Mouse (Mus musculus) mesoderm, embryonic 11.5 days (tissue): Measurements from ENCODE around the gene Susd1.
"Not testable (repeated sequence)": the region's sequence is repeated elsewhere in the genome, so short reads cannot be mapped to it uniquely, and the experiment has no call there.

Experiments used
- DNase-seq: peaks from one replicate; pipeline ENCODE4 v3.0.0-alpha.2; 2012; ENCODE audit warnings: low read depth, low spot score

The Susd1 gene

DNA sequence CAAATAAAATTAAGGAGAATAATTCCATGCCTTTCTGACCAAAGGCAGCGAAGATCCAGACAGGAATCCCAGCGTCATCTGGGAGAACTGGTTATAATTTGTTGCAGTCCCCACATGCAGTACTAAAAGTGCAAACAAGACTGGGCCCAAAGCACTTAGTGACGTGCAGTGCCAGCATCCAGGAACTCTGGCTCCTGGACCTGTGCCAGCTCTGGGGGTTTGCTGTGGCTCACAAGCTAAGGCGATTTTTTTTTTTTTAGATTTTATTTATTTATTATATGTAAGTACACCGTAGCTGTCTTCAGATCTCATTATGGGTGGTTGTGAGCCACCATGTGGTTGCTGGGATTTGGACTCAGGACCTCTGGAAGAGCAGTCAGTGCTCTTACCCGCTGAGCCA is 152.1 kb downstream of the Susd1 start:
- not testable (repeated sequence) for DNase-seq

DNA sequence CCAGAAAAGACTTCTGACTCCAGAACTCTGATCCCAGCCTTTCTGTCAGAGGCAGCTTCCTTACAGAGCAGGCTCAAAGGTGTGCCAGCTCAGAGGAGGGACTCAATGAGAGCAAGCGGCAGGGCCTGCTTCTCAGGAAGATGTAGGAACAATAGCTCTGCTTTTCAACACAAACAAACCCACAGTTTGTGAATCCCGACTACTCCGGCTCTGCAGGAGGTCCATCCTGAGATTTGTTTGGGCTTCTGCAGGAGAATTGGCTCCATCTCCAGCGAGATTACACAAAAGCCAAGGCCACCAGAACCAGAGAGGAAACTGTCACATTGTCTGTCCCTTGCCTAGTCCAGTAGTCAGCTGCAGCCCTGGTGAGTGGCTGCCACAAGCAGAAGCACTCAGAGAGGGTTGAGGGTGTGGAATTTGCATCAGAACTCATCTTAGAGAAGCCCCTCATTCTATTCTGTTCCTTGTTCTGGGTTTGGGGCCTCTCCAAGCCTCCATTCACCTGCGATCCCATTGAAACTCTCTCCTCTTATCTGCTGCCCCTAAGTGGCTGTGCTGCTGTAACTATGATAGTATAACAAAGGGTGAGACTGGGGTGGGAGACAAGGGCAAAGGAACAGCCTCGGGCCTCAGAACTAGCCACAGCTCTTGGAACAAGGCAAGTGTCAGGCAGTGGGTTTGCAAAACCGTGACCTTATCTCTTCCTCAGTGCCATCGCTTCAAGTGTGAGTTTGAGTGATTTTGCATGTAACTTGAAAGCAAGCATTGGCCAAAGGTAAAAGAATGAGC is 155.5 kb downstream of the Susd1 start:
- DNase-seq, result no peak

DNA sequence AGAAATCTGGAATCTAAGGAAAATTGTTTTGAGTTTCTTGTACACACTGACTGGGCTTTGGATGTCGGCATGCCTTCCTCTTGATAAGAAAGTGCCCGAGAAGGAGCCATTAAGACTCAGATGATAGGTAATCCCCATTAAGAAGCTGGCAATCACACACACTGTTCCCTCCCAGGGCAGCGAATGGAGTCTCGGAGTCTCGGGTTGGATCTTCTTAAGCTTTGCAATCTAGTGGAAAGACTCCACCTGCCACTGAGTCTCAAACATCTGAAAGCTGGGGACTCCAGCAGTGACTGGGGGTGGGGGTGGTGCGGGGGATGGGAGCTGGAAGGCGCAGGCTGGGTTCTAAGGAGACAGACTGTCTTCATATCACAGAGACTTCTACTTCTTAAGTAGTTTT is 156.3 kb downstream of the Susd1 start:
- no peak for DNase-seq

DNA sequence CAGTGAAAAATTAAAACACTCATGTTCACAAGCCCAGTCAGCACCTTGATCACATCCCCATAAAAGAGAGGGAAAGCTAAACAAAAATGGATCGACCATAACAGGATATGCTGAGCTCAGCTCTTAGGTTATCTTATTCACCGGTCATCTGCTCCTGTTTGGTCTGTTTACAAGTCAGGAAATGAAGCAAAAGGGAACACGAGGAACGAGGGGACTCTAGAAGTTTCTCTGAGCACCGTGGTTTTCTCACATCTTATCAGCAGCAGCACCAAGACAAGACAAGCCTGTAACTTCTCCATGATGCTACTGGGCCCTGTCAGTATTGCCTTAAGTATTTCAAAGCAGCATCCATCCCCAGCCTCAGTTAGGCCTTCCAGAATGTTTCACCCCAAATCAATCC is 157.6 kb downstream of the Susd1 start:
- DNase-seq, result no peak

DNA sequence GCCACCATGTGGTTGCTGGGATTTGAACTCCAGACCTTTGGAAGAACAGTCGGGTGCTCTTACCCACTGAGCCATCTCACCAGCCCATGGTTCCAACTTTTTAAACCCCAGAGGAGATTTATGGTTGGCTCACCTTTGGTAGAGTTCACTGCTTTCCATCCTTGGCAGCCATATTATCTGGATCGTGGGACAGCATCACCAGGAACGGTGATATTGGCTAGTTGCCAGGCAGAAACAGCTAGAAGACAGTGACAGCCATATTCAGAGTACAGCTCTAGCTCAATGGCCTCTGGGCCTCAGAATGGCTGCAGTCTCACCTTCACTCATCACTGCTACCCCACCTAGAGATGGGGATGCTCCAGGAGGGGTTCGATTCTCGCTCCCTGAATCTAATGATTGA is 159.3 kb downstream of the Susd1 start:
- no peak for DNase-seq

DNA sequence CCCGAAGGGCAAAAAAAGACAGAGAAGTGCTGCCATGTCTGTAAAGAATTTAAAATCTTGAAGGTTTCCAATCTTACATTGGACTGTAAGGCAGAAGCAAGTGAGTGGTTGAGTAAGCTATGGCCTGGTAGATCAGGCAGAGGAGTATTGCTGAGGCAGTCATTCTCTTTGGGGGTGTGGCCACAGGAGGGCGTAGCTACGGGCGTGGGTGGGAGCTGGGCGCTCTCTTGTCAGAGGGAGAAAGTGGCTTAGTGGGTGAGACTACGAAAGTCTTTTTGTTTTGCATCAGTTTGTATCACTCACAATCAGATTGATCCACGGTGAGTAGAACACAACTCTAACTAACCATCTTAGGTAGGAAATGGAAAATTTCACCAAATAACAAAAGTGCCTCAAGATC is 160.0 kb downstream of the Susd1 start:
- DNase-seq, result no peak

DNA sequence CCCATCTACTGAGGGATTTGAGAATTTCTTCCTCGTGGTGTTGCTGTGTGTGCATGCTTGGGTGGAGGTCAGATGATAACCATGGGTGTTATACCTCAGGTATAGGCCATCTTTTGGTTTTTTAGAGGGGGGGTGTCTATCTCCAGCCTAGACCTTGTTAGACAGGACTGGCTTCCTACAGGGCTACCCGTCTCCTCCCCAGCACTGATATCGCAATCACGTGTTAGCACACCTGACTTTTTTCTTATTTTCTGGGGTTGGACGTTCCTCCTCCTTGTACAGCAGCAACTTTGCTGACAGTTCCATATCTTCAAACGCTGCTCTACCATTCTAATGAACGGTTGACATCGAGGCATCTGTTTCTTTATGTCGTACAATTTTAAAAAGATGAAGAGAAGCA is 160.5 kb downstream of the Susd1 start:
- DNase-seq, result no peak

DNA sequence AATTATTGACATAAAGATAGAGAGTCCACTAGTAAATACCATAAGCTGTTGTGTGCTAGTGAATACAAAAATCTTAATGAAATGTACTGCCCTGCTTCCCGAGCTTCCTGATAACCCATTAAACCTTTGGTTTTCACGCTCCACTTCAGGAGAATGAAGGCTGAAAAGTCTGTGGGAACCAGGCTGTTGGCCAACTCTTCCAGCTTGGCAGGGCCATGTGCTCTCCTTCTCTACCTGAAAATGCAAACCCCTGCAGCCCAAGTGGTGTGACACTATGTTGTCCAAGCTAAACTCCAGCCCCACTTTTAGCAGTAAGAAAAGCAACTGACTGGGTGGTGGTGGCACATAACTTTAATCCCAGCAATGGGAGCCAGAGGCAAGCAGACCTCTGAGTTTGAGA is 162.5 kb downstream of the Susd1 start:
- DNase-seq, result no peak

DNA sequence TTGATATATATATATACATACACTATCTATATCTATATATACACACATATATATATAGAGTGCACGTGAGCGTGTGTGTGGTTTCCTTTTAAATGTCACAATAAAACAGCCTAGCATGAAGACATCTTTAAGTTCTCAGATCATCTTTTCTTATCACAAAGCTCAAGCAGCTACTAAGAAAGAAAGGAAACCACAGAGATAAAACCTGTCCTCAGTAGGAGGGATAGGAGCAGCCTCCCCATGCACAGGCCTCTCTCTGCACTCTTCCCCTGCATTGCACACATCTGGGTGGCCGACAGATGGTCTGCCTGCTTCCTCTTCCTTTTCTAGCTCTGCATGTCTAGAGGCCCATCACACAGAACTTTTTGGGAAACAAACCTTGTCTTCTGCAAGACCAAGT is 162.9 kb downstream of the Susd1 start:
- no peak for DNase-seq

DNA sequence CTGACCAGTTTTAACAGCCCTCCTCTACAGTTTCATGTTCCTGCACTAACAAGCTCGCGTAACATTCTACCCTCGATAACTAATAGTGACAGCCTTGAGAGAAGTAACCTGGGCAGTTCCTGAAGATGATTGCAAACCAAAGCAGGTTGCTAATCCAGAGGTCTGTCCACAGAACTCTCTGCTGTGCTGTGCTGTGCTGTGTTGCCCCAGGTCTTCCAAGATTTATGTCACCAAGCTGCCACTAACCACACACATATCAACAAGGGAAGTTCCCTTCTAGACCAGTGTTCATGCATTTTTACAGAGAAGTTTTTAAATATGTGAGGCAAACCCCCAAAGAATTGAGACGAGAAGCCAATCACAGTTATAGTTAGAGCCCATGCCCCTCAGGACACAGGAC is 164.3 kb downstream of the Susd1 start:
- DNase-seq, result no peak

DNA sequence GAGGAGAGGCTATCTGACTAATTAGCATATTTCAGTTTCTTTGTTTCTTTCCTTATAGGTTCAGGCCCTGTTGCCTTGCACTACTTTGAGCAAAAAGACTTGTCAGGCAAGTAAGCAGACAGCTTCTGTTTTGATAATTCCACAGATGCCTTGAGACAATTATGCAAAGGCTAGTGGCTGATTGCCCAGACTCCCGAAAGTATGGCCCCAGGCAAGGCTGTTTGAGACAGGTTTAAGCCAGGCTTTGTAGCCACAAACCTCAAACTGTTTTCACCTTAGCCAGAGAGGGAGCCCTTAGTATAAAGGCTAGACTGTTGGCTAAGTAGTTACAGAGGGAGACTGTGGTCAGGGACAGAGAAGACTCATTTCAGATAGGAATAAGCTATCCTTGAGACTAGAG is 165.1 kb downstream of the Susd1 start:
- no peak for DNase-seq

DNA sequence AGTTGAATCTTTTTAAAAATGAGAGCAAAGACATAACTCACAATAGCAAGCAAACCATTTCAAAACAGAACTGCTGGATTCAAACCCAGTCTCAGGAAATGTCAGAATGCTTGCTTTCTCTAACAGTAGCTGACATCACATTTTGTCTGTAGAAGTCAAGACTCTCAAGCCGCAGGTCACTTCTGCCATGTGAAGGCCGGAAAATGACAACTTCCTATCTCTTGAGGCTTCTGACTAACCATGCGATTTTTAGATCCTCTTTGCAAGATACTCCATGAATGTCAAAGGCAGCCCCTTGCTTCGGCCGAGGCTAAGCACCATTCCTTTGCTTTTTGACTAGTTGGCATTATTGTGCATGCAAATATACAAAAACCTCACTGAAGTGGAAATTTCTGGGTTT is 172.8 kb downstream of the Susd1 start:
- DNase-seq, result no peak

DNA sequence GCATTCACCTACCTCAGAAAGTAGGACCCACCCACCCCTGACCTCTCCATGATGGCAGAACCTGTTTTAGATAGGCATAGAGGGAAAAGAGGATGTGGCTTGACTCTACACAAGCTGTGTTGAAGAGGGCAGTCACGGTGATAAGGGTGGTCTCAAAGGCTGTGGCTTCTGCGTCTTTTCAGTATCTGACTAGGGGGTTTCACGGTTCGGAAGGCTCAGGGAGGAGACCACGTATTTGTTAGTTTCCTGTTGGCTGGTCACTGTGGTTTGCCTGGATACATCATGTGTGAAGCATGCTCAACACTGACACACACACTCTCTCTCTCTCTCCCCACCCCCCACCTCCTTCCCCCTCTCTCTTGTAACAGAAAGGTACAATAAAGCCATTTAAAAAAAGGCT is 173.3 kb downstream of the Susd1 start:
- no peak for DNase-seq
